Comparison of ENCODE assay signal across 16 mouse cellular contexts in the genomic region with DNA sequence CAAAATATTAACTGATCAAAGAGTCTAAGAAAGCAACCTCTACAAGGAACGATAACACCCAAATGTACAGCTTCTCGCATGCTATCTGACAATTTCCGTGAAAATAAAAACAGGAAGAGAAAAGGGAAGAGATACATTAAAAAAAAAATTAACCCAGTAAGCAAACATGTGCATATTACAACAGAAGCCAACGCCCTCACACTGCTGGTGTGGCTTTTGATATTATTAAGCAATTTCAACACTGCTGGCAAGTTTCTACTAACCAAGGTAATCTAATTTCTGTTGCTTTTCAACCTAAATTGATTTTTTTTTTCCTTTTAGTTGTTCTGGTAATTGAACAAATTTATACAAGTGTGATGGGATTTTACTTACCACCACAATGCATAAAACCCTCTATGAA. TPM values are rescaled to one million over a fixed set of nuclear protein-coding genes. Genes with fewer than 3 reads are reported as not detected.
A peak's percentile ranks its signal among the peaks of the same experiment; 100 is the strongest.
DNase-seq lines count a peak whose midpoint lies in the region; ATAC-seq and TF ChIP-seq lines count a peak whose summit lies in the region.
"Had no signal": no experiment of that assay in that cellular context is flagged by ENCODE, and none has a peak within 500 bp of the region (broad histone marks: within the 10 kb centered on the region; RNA-seq: fewer than 3 reads in every experiment).

No protein-coding gene starts in this region.

- no peaks in the 10 kb centered on the region for H3K9me3 ChIP-seq in heart, postnatal 0 days (replicated peaks; ENCODE audit: control insufficient read depth, low read length)
- H3K9me3 ChIP-seq in embryonic facial prominence, embryonic 14.5 days (ENCODE audit: control insufficient read depth, low read length) = no peaks in the 10 kb centered on the region
- no peaks in the 10 kb centered on the region for H3K9me3 ChIP-seq in neural tube, embryonic 14.5 days (ENCODE audit: control insufficient read depth, low read length)
- H3K9me3 ChIP-seq: limb, embryonic 15.5 days; midbrain, embryonic 15.5 days had no signal

- H3K27ac ChIP-seq in heart, postnatal 0 days (ENCODE audit: low read depth) = peak overlapping the region; percentile 38; the same call in 1 of the 2 replicates
- H3K27ac ChIP-seq in embryonic facial prominence, embryonic 14.5 days (replicated peaks; ENCODE audit: low read depth, low read length) = no peak overlapping the region
- H3K27ac ChIP-seq in neural tube, embryonic 14.5 days (ENCODE audit: low read depth, low read length) = no peak overlapping the region
- H3K27ac ChIP-seq: left cerebral cortex, adult 2 months; limb, embryonic 15.5 days; midbrain, embryonic 15.5 days had no signal

- no peak for DNase-seq in heart, postnatal 0 days (ENCODE audit: low spot score)
- no peak for DNase-seq in heart, postnatal 14 days
- DNase-seq in lung, postnatal 36 days = peak; percentile 58
- DNase-seq in lung, adult 18-20 months = no peak
- DNase-seq in embryonic facial prominence, embryonic 14.5 days (ENCODE audit: low spot score) = no peak
- DNase-seq in kidney, postnatal 10 days = no peak
- no peak for DNase-seq in spleen, adult 12 weeks (ENCODE audit: low spot score)
- DNase-seq: cerebellum, adult 2 months; embryo, embryonic 11 days; kidney, adult 18-20 months; lung, postnatal 14 days had no signal

- peaks cover 50% of the 10 kb centered on the region for H3K4me1 ChIP-seq in heart, postnatal 0 days (ENCODE audit: control insufficient read depth, insufficient read depth)
- peaks cover 50% of the 10 kb centered on the region for H3K4me1 ChIP-seq in embryonic facial prominence, embryonic 14.5 days (ENCODE audit: control insufficient read depth, insufficient read depth, low read length)
- H3K4me1 ChIP-seq in neural tube, embryonic 14.5 days (ENCODE audit: control insufficient read depth, insufficient read depth, low read length) = peaks cover 28% of the 10 kb centered on the region

- no peak overlapping the region for H3K4me3 ChIP-seq in heart, postnatal 0 days (ENCODE audit: low read depth, low read length)
- H3K4me3 ChIP-seq in embryonic facial prominence, embryonic 14.5 days (ENCODE audit: low read depth, low read length) = no peak overlapping the region
- H3K4me3 ChIP-seq in neural tube, embryonic 14.5 days (ENCODE audit: low read depth, low read length) = no peak overlapping the region
- H3K4me3 ChIP-seq: left cerebral cortex, adult 2 months; limb, embryonic 15.5 days; midbrain, embryonic 15.5 days had no signal

- WGBS in heart, postnatal 0 days = 60% methylated on average over 4 of the region's 4 CpGs
- 52% methylated on average over 4 of the region's 4 CpGs for WGBS in embryonic facial prominence, embryonic 14.5 days
- WGBS in neural tube, embryonic 14.5 days = 79% methylated on average over 4 of the region's 4 CpGs

- H3K9ac ChIP-seq in heart, postnatal 0 days (replicated peaks; ENCODE audit: low read depth, low read length) = no peak overlapping the region
- no peak overlapping the region for H3K9ac ChIP-seq in embryonic facial prominence, embryonic 14.5 days (ENCODE audit: low read depth, low read length)
- no peak overlapping the region for H3K9ac ChIP-seq in neural tube, embryonic 14.5 days (replicated peaks; ENCODE audit: low read depth, low read length)
- H3K9ac ChIP-seq: limb, embryonic 15.5 days; midbrain, embryonic 15.5 days had no signal

- intact Hi-C loops in heart, postnatal 14 days (cut with DNase I) = no loop called here

- no peak for TF ChIP-seq CTCF in heart, postnatal 0 days (IDR thresholded peaks at IDR 0.05; ENCODE audit: low read depth)

- no peak for TF ChIP-seq EP300 in heart, postnatal 0 days (IDR thresholded peaks at IDR 0.05; ENCODE audit: low read depth)

- no peaks in the 10 kb centered on the region for H3K36me3 ChIP-seq in heart, postnatal 0 days (replicated peaks; ENCODE audit: control insufficient read depth, insufficient read depth, low read length)
- H3K36me3 ChIP-seq in embryonic facial prominence, embryonic 14.5 days (ENCODE audit: control insufficient read depth, insufficient read depth, low read length) = no peaks in the 10 kb centered on the region
- H3K36me3 ChIP-seq in neural tube, embryonic 14.5 days (ENCODE audit: control insufficient read depth, insufficient read depth, low read length) = no peaks in the 10 kb centered on the region
- H3K36me3 ChIP-seq: limb, embryonic 15.5 days; midbrain, embryonic 15.5 days had no signal

- H3K4me2 ChIP-seq in heart, postnatal 0 days (ENCODE audit: low read depth, low read length) = peak overlapping the region; percentile 46
- H3K4me2 ChIP-seq in embryonic facial prominence, embryonic 14.5 days (ENCODE audit: low read depth, low read length) = peak overlapping the region; percentile 83; the same call in 1 of the 2 replicates
- H3K4me2 ChIP-seq in neural tube, embryonic 14.5 days (ENCODE audit: low read depth, low read length) = peak overlapping the region; percentile 12; the same call in 1 of the 2 replicates
- H3K4me2 ChIP-seq: limb, embryonic 15.5 days had no signal

- no peaks in the 10 kb centered on the region for H3K27me3 ChIP-seq in heart, postnatal 0 days (ENCODE audit: control insufficient read depth, insufficient read depth, low read length)
- no peaks in the 10 kb centered on the region for H3K27me3 ChIP-seq in embryonic facial prominence, embryonic 14.5 days (replicated peaks; ENCODE audit: control insufficient read depth, insufficient read depth, low read length)
- H3K27me3 ChIP-seq in neural tube, embryonic 14.5 days (ENCODE audit: control insufficient read depth, insufficient read depth, low read length) = no peaks in the 10 kb centered on the region
- H3K27me3 ChIP-seq: CH12.LX; limb, embryonic 15.5 days; midbrain, embryonic 15.5 days had no signal

- ATAC-seq in heart, postnatal 0 days (ENCODE audit: insufficient read depth, low read depth) = no peak
- ATAC-seq in embryonic facial prominence, embryonic 14.5 days (ENCODE audit: low read depth) = no peak
- no peak for ATAC-seq in neural tube, embryonic 14.5 days (ENCODE audit: low read depth)
- ATAC-seq: midbrain, embryonic 15.5 days had no signal

RNA-seq across cellular contexts. Expression of gene Adgrl2, which starts 8.0 kb away (rescaled TPM):
- 32.7 and 59.4 TPM in 2 replicates for total RNA-seq in heart, postnatal 0 days (2014; rRNA removed; ENCODE audit: low replicate concordance)
- polyA plus RNA-seq in heart, postnatal 0 days (2015; fragmentation: Nextera tagmentation; extraction: Ambion mirVana) = 25.6 and 26.6 TPM in 2 replicates
- 10 to 100 TPM; 73.0 to 77.0 TPM for total RNA-seq in heart, postnatal 14 days (2021)
- polyA plus RNA-seq in embryonic facial prominence, embryonic 14.5 days (2014; fragmentation: Nextera tagmentation; extraction: Ambion mirVana) = 80.2 and 91.6 TPM in 2 replicates
- polyA plus RNA-seq in neural tube, embryonic 14.5 days (2014; fragmentation: Nextera tagmentation; extraction: Ambion mirVana) = 242 and 243 TPM in 2 replicates

Comparison
In these comparisons a context has a peak if more than half of its experiments do, and no peak if none do; other contexts are left out.
1. H3K4me2 ChIP-seq: peak in every context shown above with its lines; median percentile 83 in embryonic facial prominence, embryonic 14.5 days; 46 in heart, postnatal 0 days; 12 in neural tube, embryonic 14.5 days.